Mouse (Mus musculus): Measurements from ENCODE around the gene Xkrx. TPM values are rescaled to one million over a fixed set of nuclear protein-coding genes. Genes with fewer than 3 reads are reported as not detected.

The Xkrx gene
- total and polyA plus RNA-seq, 3 experiments: 0.38 TPM; not detected in 2

- Histone ChIP-seq H3K9me3 (replicated peaks; ENCODE audit: insufficient read depth, low read length) (no peaks in the 10 kb centered on the region), H3K9ac (ENCODE audit: control insufficient read depth, low read depth, low read length, poor library complexity, severe bottlenecking) (no peak overlapping the region), H3K79me2 (ENCODE audit: control insufficient read depth, insufficient read depth, low read length, poor library complexity) (no peaks in the 10 kb centered on the region), H3K27ac (ENCODE audit: control insufficient read depth, low read depth, low read length) (no peak overlapping the region), H3K36me3 (ENCODE audit: control insufficient read depth in 1 of 2, insufficient read depth in 2 of 2, low read length in 2 of 2) (no peaks in the 10 kb centered on the region; a peak in 1 of 4 replicates), H3K27me3 (ENCODE audit: control insufficient read depth in 1 of 2, insufficient read depth in 2 of 2, low read length in 2 of 2) (no peaks in the 10 kb centered on the region), H3K4me3 (ENCODE audit: control insufficient read depth in 1 of 2, insufficient read depth in 1 of 2, low read depth in 2 of 2, low read length in 2 of 2) (no peak overlapping the region), H3K4me1 (ENCODE audit: control insufficient read depth in 1 of 2, insufficient read depth in 2 of 2, low read length in 2 of 2) (0 out of 4 replicates have a peak, but pooled peaks cover 0 to 4% of the 10 kb centered on the region in 2 experiments)
- TF ChIP-seq EP300 (IDR thresholded peaks at IDR 0.05; ENCODE audit: low read depth in 1 of 2, low read length in 2 of 2) (peak in 1 of 2 experiments; percentile 38; a peak in 2 of 4 replicates), TCF12 (IDR thresholded peaks at IDR 0.05; ENCODE audit: low read depth, low read length) (peak; percentile 19; the same call in 1 of the 2 replicates), NELFE (IDR thresholded peaks at IDR 0.05; ENCODE audit: low read depth, low read length) (no peak), TAL1 (IDR thresholded peaks at IDR 0.05; ENCODE audit: low read length) (no peak), ZNF384 (IDR thresholded peaks at IDR 0.05; ENCODE audit: low read depth, low read length) (no peak; the same call in 1 of the 2 replicates)
- DNase-seq (ENCODE audit: low read depth, low spot score): peak; percentile 83
Observed at GRCm38 (mm10) chrX:134163484-134163883, 1.6 kb upstream of the Xkrx start.

- no peak for DNase-seq (ENCODE audit: low read depth, low spot score)
- Histone ChIP-seq H3K27me3 (ENCODE audit: control insufficient read depth in 1 of 2, insufficient read depth in 2 of 2, low read length in 2 of 2) (no peaks in the 10 kb centered on the region), H3K36me3 (ENCODE audit: control insufficient read depth in 1 of 2, insufficient read depth in 2 of 2, low read length in 2 of 2) (no peaks in the 10 kb centered on the region; a peak in 1 of 4 replicates), H3K9ac (ENCODE audit: control insufficient read depth, low read depth, low read length, poor library complexity, severe bottlenecking) (no peak overlapping the region), H3K9me3 (replicated peaks; ENCODE audit: insufficient read depth, low read length) (no peaks in the 10 kb centered on the region), H3K27ac (ENCODE audit: control insufficient read depth, low read depth, low read length) (no peak overlapping the region), H3K79me2 (ENCODE audit: control insufficient read depth, insufficient read depth, low read length, poor library complexity) (no peaks in the 10 kb centered on the region), H3K4me1 (ENCODE audit: control insufficient read depth in 1 of 2, insufficient read depth in 2 of 2, low read length in 2 of 2) (0 out of 4 replicates have a peak, but pooled peaks cover 0 to 4% of the 10 kb centered on the region in 2 experiments), H3K4me3 (ENCODE audit: control insufficient read depth in 1 of 2, insufficient read depth in 1 of 2, low read depth in 2 of 2, low read length in 2 of 2) (no peak overlapping the region)
- TF ChIP-seq USF2 (IDR thresholded peaks at IDR 0.05; ENCODE audit: borderline replicate concordance in 1 of 2, insufficient read depth in 1 of 2, low read depth in 1 of 2, low read length in 2 of 2) (no peak), TAL1 (IDR thresholded peaks at IDR 0.05; ENCODE audit: low read length) (no peak), MEF2A (IDR thresholded peaks at IDR 0.05; ENCODE audit: extremely low read depth, insufficient replicate concordance, low read depth, low read length, poor library complexity, severe bottlenecking) (no peak), EP300 (IDR thresholded peaks at IDR 0.05; ENCODE audit: low read depth in 1 of 2, low read length in 2 of 2) (no peak), POLR2AphosphoS2 (IDR thresholded peaks at IDR 0.05; ENCODE audit: low read length) (no peak), UBTF (IDR thresholded peaks at IDR 0.05; ENCODE audit: borderline replicate concordance, insufficient read depth, low read depth, low read length) (no peak), RCOR1 (IDR thresholded peaks at IDR 0.05; ENCODE audit: low read depth, low read length) (no peak), ELF1 (IDR thresholded peaks at IDR 0.05; ENCODE audit: low read depth, low read length) (no peak), GABPA (IDR thresholded peaks at IDR 0.05; ENCODE audit: low read depth, low read length) (no peak), TBP (IDR thresholded peaks at IDR 0.05; ENCODE audit: low read depth, low read length) (no peak), USF1 (IDR thresholded peaks at IDR 0.05; ENCODE audit: low read depth, low read length) (no peak), ZKSCAN1 (IDR thresholded peaks at IDR 0.05; ENCODE audit: low read depth, low read length) (no peak), TCF12 (IDR thresholded peaks at IDR 0.05; ENCODE audit: low read depth, low read length) (no peak), BHLHE40 (IDR thresholded peaks at IDR 0.05; ENCODE audit: borderline replicate concordance, low read depth, low read length) (no peak), ZMIZ1 (IDR thresholded peaks at IDR 0.05; ENCODE audit: low read depth, low read length) (no peak), MYC (IDR thresholded peaks at IDR 0.05; ENCODE audit: low read depth, low read length) (no peak)
Observed at GRCm38 (mm10) chrX:134162826-134163225, 950 bp upstream of the Xkrx start.

All from MEL (cell line).